Mouse (Mus musculus) brain, embryonic 14.5 days (tissue): ENCODE data around the gene Anp32e. TPM values are rescaled to one million over a fixed set of nuclear protein-coding genes. Genes with fewer than 3 reads are reported as not detected.
"Not testable (repeated sequence)": the region's sequence is repeated elsewhere in the genome, so short reads cannot be mapped to it uniquely, and the experiment has no call there.

Experiments used
- DNase-seq: peaks from one replicate; pipeline ENCODE4 v3.0.0-alpha.2; 2011; ENCODE audit warnings: low read depth
- CTCF ChIP-seq: fragments of 200-500 bp; IDR thresholded peaks from 2 replicates; pipeline ENCODE4 v1.5.1; 2012; ENCODE audit warnings: inconsistent platforms, mild to moderate bottlenecking, moderate library complexity, borderline replicate concordance; ENCODE audit not compliant: insufficient read depth, insufficient read length; ENCODE audit errors: extremely low read depth
- POLR2A ChIP-seq: fragments of 200-500 bp; IDR thresholded peaks from 2 replicates; pipeline ENCODE4 v1.6.1; 2012; ENCODE audit warnings: mild to moderate bottlenecking, inconsistent platforms, borderline replicate concordance; ENCODE audit not compliant: poor library complexity, insufficient read depth, insufficient read length, severe bottlenecking; ENCODE audit errors: extremely low read depth
- polyA plus RNA-seq: library from polyadenylated mRNA; depleted of rRNA; stranded (reverse); fragments of >200 nt; gene quantifications from 2 replicates; pipeline ENCODE4 v1.2.3, GENCODE M21; 2012

The Anp32e gene
- polyA plus RNA-seq, 1 experiment = 107 TPM

DNA sequence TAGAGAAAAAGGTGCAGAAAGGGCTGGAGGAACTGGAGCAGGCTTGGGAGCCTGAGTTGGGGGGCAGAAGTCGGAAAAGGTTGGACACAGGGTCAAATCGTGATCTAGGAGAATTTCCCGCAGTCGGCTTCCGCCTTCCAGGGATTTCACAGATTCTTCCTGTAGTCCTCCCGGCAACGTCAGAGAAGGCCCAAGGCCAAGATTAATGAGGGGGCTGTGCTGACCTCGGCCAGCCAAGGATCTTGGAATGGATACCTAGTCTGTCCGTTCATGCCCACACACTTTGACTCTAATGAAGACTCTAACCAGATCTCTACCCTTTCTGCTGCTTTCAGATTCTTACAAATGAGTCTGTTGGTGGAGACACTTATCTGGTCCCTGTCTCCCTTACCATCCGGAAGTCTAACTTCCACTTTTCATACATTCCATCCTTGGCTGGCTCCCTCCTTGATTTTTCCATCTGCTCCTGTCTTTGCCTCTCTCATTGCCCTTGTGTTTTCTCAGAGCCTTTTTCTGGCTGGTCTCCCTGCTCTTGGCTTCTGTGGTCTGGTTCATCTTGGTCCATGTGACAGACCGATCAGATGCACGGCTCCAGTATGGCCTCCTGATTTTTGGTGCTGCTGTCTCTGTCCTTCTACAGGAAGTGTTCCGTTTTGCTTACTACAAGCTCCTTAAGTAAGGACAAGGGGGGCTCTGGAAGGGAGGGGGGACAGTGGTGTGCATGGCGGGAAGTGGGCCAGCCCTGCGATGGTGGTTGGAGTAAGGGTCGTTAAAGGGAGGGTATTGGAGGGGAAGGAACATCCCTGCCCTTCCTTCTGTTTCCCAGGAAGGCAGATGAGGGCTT is 34.5 kb upstream of the Anp32e start:
- TF ChIP-seq POLR2A (no peak), CTCF (no peak)
- DNase-seq = peak; percentile 38

GRCm38 (mm10) chr3:95895501-95895900 is 33.5 kb upstream of the Anp32e start:
- DNase-seq = not testable (repeated sequence)

GRCm38 (mm10) chr3:95899800-95900524 is 29.1 kb upstream of the Anp32e start:
- no peak for DNase-seq
- TF ChIP-seq POLR2A = no peak
- no peak for TF ChIP-seq CTCF

GRCm38 (mm10) chr3:95901616-95902372 is 27.3 kb upstream of the Anp32e start:
- DNase-seq = peak; percentile 13
- TF ChIP-seq CTCF = no peak
- no peak for TF ChIP-seq POLR2A

- TF ChIP-seq CTCF (no peak), POLR2A (no peak)
Measured at GRCm38 (mm10) chr3:95902373-95902625, 26.7 kb upstream of the Anp32e start.

GRCm38 (mm10) chr3:95902643-95903042 is 26.4 kb upstream of the Anp32e start:
- DNase-seq = peak; percentile 25
- TF ChIP-seq CTCF (no peak), POLR2A (no peak)

More at GRCm38 (mm10) chr3:95902373-95902625, 26.7 kb upstream of the Anp32e start:
- DNase-seq = no peak

GRCm38 (mm10) chr3:95903753-95904502 is 25.1 kb upstream of the Anp32e start:
- TF ChIP-seq POLR2A (no peak), CTCF (no peak)

DNA sequence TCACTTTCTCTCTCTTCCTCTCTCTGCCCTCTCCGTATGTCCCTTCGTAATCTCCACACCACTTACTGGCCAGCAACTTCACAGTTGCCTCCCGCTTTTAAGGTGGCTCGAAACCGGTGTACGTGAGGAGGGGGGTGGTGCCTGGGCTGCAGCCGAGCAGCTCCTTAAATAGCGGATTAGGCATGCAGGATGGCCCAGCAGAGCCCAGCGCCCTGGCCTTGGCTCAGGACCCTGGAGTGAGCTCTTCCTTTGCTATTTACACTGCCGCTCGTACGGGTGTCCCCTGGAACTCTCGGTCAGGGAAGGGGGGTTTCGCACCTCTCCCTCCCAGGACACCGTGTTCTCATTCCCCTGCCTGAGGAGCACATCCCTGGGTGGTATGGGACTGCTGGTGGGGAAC is 24.5 kb upstream of the Anp32e start, which contains the start of gene Car14:
TSS of gene Car14 (minus strand) at position 124 of the 400 bp plus-strand sequence.
- DNase-seq = peak; percentile 47
- TF ChIP-seq POLR2A (no peak), CTCF (no peak)

More at GRCm38 (mm10) chr3:95903753-95904502, 25.1 kb upstream of the Anp32e start:
- DNase-seq = peak; percentile 20

GRCm38 (mm10) chr3:95905146-95905939 is 23.7 kb upstream of the Anp32e start:
- no peak for TF ChIP-seq POLR2A
- no peak for TF ChIP-seq CTCF
- DNase-seq = peak; percentile 76

GRCm38 (mm10) chr3:95905940-95906492 is 23.0 kb upstream of the Anp32e start:
- peak; percentile 73 for DNase-seq
- no peak for TF ChIP-seq POLR2A
- TF ChIP-seq CTCF = peak; percentile 66

GRCm38 (mm10) chr3:95906860-95907259 is 22.2 kb upstream of the Anp32e start:
- TF ChIP-seq CTCF (peak; percentile 86), POLR2A (no peak)
- DNase-seq = peak; percentile 70
